11 mouse cellular contexts compared by ENCODE assay signal in genomic region chr17:46622269-46622668, GRCm38 (mm10). TPM values are rescaled to one million over a fixed set of nuclear protein-coding genes. Genes with fewer than 3 reads are reported as not detected.
DNase-seq lines count a peak whose midpoint lies in the region; ATAC-seq and TF ChIP-seq lines count a peak whose summit lies in the region.
"Had no signal": no experiment of that assay in that cellular context is flagged by ENCODE, and none has a peak within 500 bp of the region (broad histone marks: within the 10 kb centered on the region; RNA-seq: fewer than 3 reads in every experiment).

No protein-coding gene starts in this region.

- no peaks in the 10 kb centered on the region for H3K36me3 ChIP-seq in heart, embryonic 16.5 days (ENCODE audit: control insufficient read depth, insufficient read depth)
- no peaks in the 10 kb centered on the region for H3K36me3 ChIP-seq in neural tube, embryonic 13.5 days
- no peaks in the 10 kb centered on the region for H3K36me3 ChIP-seq in stomach, postnatal 0 days (ENCODE audit: control insufficient read depth, insufficient read depth, low read length)
- H3K36me3 ChIP-seq in midbrain, embryonic 13.5 days: no peaks in the 10 kb centered on the region

- TF ChIP-seq CTCF in stomach, postnatal 0 days (IDR thresholded peaks at IDR 0.05; ENCODE audit: low read depth): no peak

- no peak for ATAC-seq in heart, embryonic 16.5 days (replicated peaks; ENCODE audit: extremely low read depth, insufficient read depth, low FRiP score)
- ATAC-seq in neural tube, embryonic 13.5 days (ENCODE audit: low read depth): no peak
- peak; percentile 76 to 85 for ATAC-seq in hematopoietic stem cell, adult 5-6 weeks (replicated peaks in 1 of 2; ENCODE audit: insufficient read depth in 1 of 2, low FRiP score in 2 of 2, low TSS enrichment in 1 of 2, low read depth in 1 of 2, poor library complexity in 2 of 2, severe bottlenecking in 2 of 2)
- no peak for ATAC-seq in stomach, postnatal 0 days (ENCODE audit: low FRiP score, low TSS enrichment)
- ATAC-seq in midbrain, embryonic 13.5 days: no peak

- WGBS in heart, embryonic 16.5 days: 41% methylated on average over 11 of the region's 11 CpGs
- 78% methylated on average over 11 of the region's 11 CpGs for WGBS in neural tube, embryonic 13.5 days
- WGBS in stomach, postnatal 0 days: 68% methylated on average over 11 of the region's 11 CpGs
- WGBS in midbrain, embryonic 13.5 days: 90% methylated on average over 11 of the region's 11 CpGs

- peaks cover 82% of the 10 kb centered on the region for H3K4me1 ChIP-seq in heart, embryonic 16.5 days (ENCODE audit: control insufficient read depth, insufficient read depth, low read length)
- peaks cover 97% of the 10 kb centered on the region for H3K4me1 ChIP-seq in neural tube, embryonic 13.5 days (replicated peaks)
- H3K4me1 ChIP-seq in stomach, postnatal 0 days (replicated peaks; ENCODE audit: control insufficient read depth, insufficient read depth): peaks cover 34% of the 10 kb centered on the region
- H3K4me1 ChIP-seq in midbrain, embryonic 13.5 days (replicated peaks): peaks cover 82% of the 10 kb centered on the region

- H3K9ac ChIP-seq in heart, embryonic 16.5 days (ENCODE audit: low read length): 0 out of 2 replicates have a peak overlapping the region, but pooled peaks have one; percentile 3
- H3K9ac ChIP-seq in neural tube, embryonic 13.5 days: no peak overlapping the region
- no peak overlapping the region for H3K9ac ChIP-seq in stomach, postnatal 0 days (ENCODE audit: low read length)
- no peak overlapping the region for H3K9ac ChIP-seq in midbrain, embryonic 13.5 days (replicated peaks)

- no peak for TF ChIP-seq EP300 in stomach, postnatal 0 days (optimal IDR thresholded peaks at IDR 0.05)

- H3K4me3 ChIP-seq in heart, embryonic 16.5 days (ENCODE audit: low read length): no peak overlapping the region
- H3K4me3 ChIP-seq in neural tube, embryonic 13.5 days: no peak overlapping the region
- no peak overlapping the region for H3K4me3 ChIP-seq in stomach, postnatal 0 days (ENCODE audit: low read depth, low read length)
- no peak overlapping the region for H3K4me3 ChIP-seq in midbrain, embryonic 13.5 days (replicated peaks)

- H3K9me3 ChIP-seq in heart, embryonic 16.5 days (replicated peaks; ENCODE audit: control insufficient read depth, low read length): no peaks in the 10 kb centered on the region
- H3K9me3 ChIP-seq in neural tube, embryonic 13.5 days: no peaks in the 10 kb centered on the region
- H3K9me3 ChIP-seq in stomach, postnatal 0 days (ENCODE audit: control insufficient read depth, low read length): no peaks in the 10 kb centered on the region
- no peaks in the 10 kb centered on the region for H3K9me3 ChIP-seq in midbrain, embryonic 13.5 days

- H3K27me3 ChIP-seq in heart, embryonic 16.5 days (ENCODE audit: control insufficient read depth, insufficient read depth, low read length): no peaks in the 10 kb centered on the region
- H3K27me3 ChIP-seq in neural tube, embryonic 13.5 days: no peaks in the 10 kb centered on the region
- H3K27me3 ChIP-seq in stomach, postnatal 0 days (ENCODE audit: control insufficient read depth, insufficient read depth, low read length): no peaks in the 10 kb centered on the region
- H3K27me3 ChIP-seq in midbrain, embryonic 13.5 days: no peaks in the 10 kb centered on the region

- DNase-seq in heart, postnatal 4 days: no peak
- no peak for DNase-seq in neural tube, embryonic 10.5 days (ENCODE audit: extremely low spot score, low spot score)
- DNase-seq in stomach, postnatal 0 days (ENCODE audit: low spot score): no peak
- no peak for DNase-seq in adrenal gland, postnatal 14 days
- DNase-seq: gastrocnemius, adult 2 months; right cerebral cortex, postnatal 14 days had no signal

- H3K27ac ChIP-seq in heart, embryonic 16.5 days (ENCODE audit: low read length): peak overlapping the region; percentile 78
- 0 out of 2 replicates have a peak overlapping the region, but pooled peaks have one; percentile 74 for H3K27ac ChIP-seq in neural tube, embryonic 13.5 days (replicated peaks)
- peak overlapping the region; percentile 82 for H3K27ac ChIP-seq in stomach, postnatal 0 days (replicated peaks)
- H3K27ac ChIP-seq in midbrain, embryonic 13.5 days: no peak overlapping the region
- H3K27ac ChIP-seq: gastrocnemius, adult 2 months; macrophage had no signal

- H3K4me2 ChIP-seq in heart, embryonic 16.5 days (ENCODE audit: low read depth, low read length): no peak overlapping the region
- no peak overlapping the region for H3K4me2 ChIP-seq in neural tube, embryonic 13.5 days
- H3K4me2 ChIP-seq in stomach, postnatal 0 days (replicated peaks; ENCODE audit: low read depth): no peak overlapping the region
- H3K4me2 ChIP-seq in midbrain, embryonic 13.5 days (replicated peaks): no peak overlapping the region

RNA-seq across cellular contexts. Expression of gene Ptk7, which starts 7.0 kb away (rescaled TPM):
- 37.6 and 46.0 TPM in 2 replicates for polyA plus RNA-seq in heart, embryonic 16.5 days (2015; fragmentation: Nextera tagmentation; extraction: Ambion mirVana)
- 10 to 100 TPM; 34.8 to 36.2 TPM for total RNA-seq in heart, postnatal 4 days (2021)
- polyA plus RNA-seq in neural tube, embryonic 13.5 days (2015; fragmentation: Nextera tagmentation; extraction: Ambion mirVana): 38.7 and 41.3 TPM in 2 replicates
- 7.2 and 15.6 TPM in 2 replicates for total RNA-seq in hematopoietic stem cell, adult 5-6 weeks (2017)
- 29.4 and 32.1 TPM in 2 replicates for polyA plus RNA-seq in stomach, postnatal 0 days (2015; fragmentation: Nextera tagmentation; extraction: Ambion mirVana)
- 13.8 and 16.0 TPM in 2 replicates for total RNA-seq in adrenal gland, postnatal 14 days (2021)
- polyA plus RNA-seq in midbrain, embryonic 13.5 days (2015; fragmentation: Nextera tagmentation; extraction: Ambion mirVana): 33.4 and 37.5 TPM in 2 replicates

RNA-seq across cellular contexts. Expression of gene Klc4, which starts 23.6 kb away (rescaled TPM):
- polyA plus RNA-seq in heart, embryonic 16.5 days (2015; fragmentation: Nextera tagmentation; extraction: Ambion mirVana): 25.7 and 29.0 TPM in 2 replicates
- 10 to 100 TPM; 18.9 TPM for total RNA-seq in heart, postnatal 4 days (2021)
- polyA plus RNA-seq in neural tube, embryonic 13.5 days (2015; fragmentation: Nextera tagmentation; extraction: Ambion mirVana): 41.8 and 45.3 TPM in 2 replicates
- 11.9 and 15.2 TPM in 2 replicates for total RNA-seq in hematopoietic stem cell, adult 5-6 weeks (2017)
- polyA plus RNA-seq in stomach, postnatal 0 days (2015; fragmentation: Nextera tagmentation; extraction: Ambion mirVana): 34.5 and 34.8 TPM in 2 replicates
- total RNA-seq in adrenal gland, postnatal 14 days (2021): 32.3 and 34.7 TPM in 2 replicates
- 49.1 and 54.1 TPM in 2 replicates for polyA plus RNA-seq in midbrain, embryonic 13.5 days (2015; fragmentation: Nextera tagmentation; extraction: Ambion mirVana)

RNA-seq across cellular contexts. Expression of gene Mrpl2, which starts 23.8 kb away (rescaled TPM):
- 117 and 119 TPM in 2 replicates for polyA plus RNA-seq in heart, embryonic 16.5 days (2015; fragmentation: Nextera tagmentation; extraction: Ambion mirVana)
- total RNA-seq in heart, postnatal 4 days (2021): 100 to 1,000 TPM; 107 to 109 TPM
- 63.2 and 70.1 TPM in 2 replicates for polyA plus RNA-seq in neural tube, embryonic 13.5 days (2015; fragmentation: Nextera tagmentation; extraction: Ambion mirVana)
- total RNA-seq in hematopoietic stem cell, adult 5-6 weeks (2017): 61.8 and 66.1 TPM in 2 replicates
- 96.4 and 98.8 TPM in 2 replicates for polyA plus RNA-seq in stomach, postnatal 0 days (2015; fragmentation: Nextera tagmentation; extraction: Ambion mirVana)
- 127 and 134 TPM in 2 replicates for total RNA-seq in adrenal gland, postnatal 14 days (2021)
- polyA plus RNA-seq in midbrain, embryonic 13.5 days (2015; fragmentation: Nextera tagmentation; extraction: Ambion mirVana): 75.1 and 89.5 TPM in 2 replicates

RNA-seq across cellular contexts. Expression of gene Cul7, which starts 27.9 kb away (rescaled TPM):
- polyA plus RNA-seq in heart, embryonic 16.5 days (2015; fragmentation: Nextera tagmentation; extraction: Ambion mirVana): 39.8 and 46.0 TPM in 2 replicates
- total RNA-seq in heart, postnatal 4 days (2021): 10 to 100 TPM; 65.5 to 66.6 TPM
- 40.0 and 41.7 TPM in 2 replicates for polyA plus RNA-seq in neural tube, embryonic 13.5 days (2015; fragmentation: Nextera tagmentation; extraction: Ambion mirVana)
- 27.0 and 37.8 TPM in 2 replicates for total RNA-seq in hematopoietic stem cell, adult 5-6 weeks (2017)
- polyA plus RNA-seq in stomach, postnatal 0 days (2015; fragmentation: Nextera tagmentation; extraction: Ambion mirVana): 12.9 and 14.0 TPM in 2 replicates
- 45.5 and 52.3 TPM in 2 replicates for total RNA-seq in adrenal gland, postnatal 14 days (2021)
- 41.6 and 46.3 TPM in 2 replicates for polyA plus RNA-seq in midbrain, embryonic 13.5 days (2015; fragmentation: Nextera tagmentation; extraction: Ambion mirVana)

RNA-seq across cellular contexts. Expression of gene Rrp36, which starts 51.9 kb away (rescaled TPM):
- 39.0 and 39.7 TPM in 2 replicates for polyA plus RNA-seq in heart, embryonic 16.5 days (2015; fragmentation: Nextera tagmentation; extraction: Ambion mirVana)
- 10 to 100 TPM; 16.7 TPM for total RNA-seq in heart, postnatal 4 days (2021)
- polyA plus RNA-seq in neural tube, embryonic 13.5 days (2015; fragmentation: Nextera tagmentation; extraction: Ambion mirVana): 47.7 and 53.5 TPM in 2 replicates
- 38.1 and 47.0 TPM in 2 replicates for total RNA-seq in hematopoietic stem cell, adult 5-6 weeks (2017)
- 37.2 and 38.1 TPM in 2 replicates for polyA plus RNA-seq in stomach, postnatal 0 days (2015; fragmentation: Nextera tagmentation; extraction: Ambion mirVana)
- total RNA-seq in adrenal gland, postnatal 14 days (2021): 23.7 and 25.7 TPM in 2 replicates
- 48.1 and 49.9 TPM in 2 replicates for polyA plus RNA-seq in midbrain, embryonic 13.5 days (2015; fragmentation: Nextera tagmentation; extraction: Ambion mirVana)

Comparison
In these comparisons a context has a peak if more than half of its experiments do, and no peak if none do; other contexts are left out.
1. ATAC-seq: peak in hematopoietic stem cell, adult 5-6 weeks (2 of 2); none in heart, embryonic 16.5 days (single experiment), neural tube, embryonic 13.5 days (single experiment), stomach, postnatal 0 days (single experiment) and midbrain, embryonic 13.5 days (single experiment).